Mouse (Mus musculus): ENCODE data around the gene Stx8.

Stx8 gene

GRCm38 (mm10) chr11:68089426-68089825, 123.4 kb downstream of the Stx8 start:
- no peak for DNase-seq (ENCODE audit: low spot score)

- no peak for DNase-seq (ENCODE audit: low spot score)
Observed at GRCm38 (mm10) chr11:68089885-68090592, 124.0 kb downstream of the Stx8 start.

DNA sequence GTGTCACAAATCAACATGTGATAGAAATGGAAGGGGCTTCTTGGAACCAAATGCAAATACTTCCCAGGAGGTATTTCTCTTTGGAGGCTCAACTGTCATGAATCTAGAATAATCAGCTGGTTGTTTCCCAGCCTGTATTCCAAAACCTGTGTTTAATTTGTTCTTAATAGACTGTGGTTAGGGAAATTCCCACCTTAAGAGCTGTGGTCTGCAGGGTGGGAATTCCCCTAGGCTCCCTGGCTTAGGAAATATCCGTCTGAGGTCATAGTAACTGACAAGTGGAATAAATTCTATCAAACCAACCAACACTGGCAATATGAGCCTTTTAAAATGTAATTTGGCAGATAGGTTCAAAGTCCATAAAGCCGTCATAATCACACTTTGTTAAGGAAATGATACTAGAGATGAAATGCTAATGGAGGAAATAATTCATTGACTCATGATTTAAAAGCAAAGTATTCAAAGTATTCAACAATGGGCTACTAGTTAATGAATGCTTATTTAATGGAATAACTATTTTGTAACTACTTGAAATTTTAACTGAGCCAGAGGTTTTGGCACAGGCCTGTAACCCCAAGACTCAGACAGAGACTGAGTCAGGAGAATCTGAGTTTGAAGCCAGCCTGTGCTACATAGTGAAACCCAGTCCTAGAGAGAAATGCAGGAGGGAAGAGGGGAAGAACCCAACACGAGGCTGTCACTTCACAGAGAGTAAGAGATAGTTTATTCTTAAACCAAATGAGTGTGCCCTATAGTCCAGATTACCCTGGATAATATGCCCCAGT, 126.2 kb downstream of the Stx8 start:
- no peak for DNase-seq (ENCODE audit: low spot score)

- DNase-seq (ENCODE audit: low spot score): no peak
Observed at GRCm38 (mm10) chr11:68101598-68101997, 135.6 kb downstream of the Stx8 start.

GRCm38 (mm10) chr11:68103480-68103879, 137.5 kb downstream of the Stx8 start:
- DNase-seq (ENCODE audit: low spot score): no peak

GRCm38 (mm10) chr11:68106053-68106452, 140.1 kb downstream of the Stx8 start:
- no peak for DNase-seq (ENCODE audit: low spot score)

DNA sequence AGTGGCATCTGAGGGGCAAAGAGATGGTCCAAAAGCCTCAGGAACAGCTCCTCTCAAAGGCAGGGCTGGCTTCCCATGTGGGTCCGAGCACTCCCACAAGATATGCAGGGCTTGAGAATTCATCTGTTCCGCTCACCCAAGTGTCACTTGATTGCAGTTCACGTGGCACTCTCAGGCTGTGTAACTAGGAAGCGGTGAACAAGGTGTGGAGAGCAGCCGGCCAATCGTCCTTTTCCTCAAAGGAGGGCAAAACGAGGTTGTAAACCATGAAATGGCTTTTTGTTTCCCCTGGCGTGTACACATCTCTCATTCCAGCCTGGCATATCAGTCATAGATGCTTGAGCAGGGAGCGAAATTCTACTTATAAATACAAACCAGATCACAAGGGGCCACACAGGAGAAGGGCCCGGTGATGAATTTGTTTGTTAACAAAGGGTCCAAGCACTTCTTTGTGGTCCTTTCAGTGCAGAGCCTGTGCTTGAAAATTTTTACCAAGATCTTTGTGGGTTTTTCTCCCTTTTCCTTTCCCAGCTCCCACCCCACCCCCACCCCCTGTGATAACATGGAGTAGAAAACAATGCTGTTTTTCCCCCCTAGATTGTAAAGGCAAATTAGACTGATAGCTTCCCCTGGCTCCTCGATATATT, 147.6 kb downstream of the Stx8 start:
- DNase-seq (ENCODE audit: low spot score): no peak

DNA sequence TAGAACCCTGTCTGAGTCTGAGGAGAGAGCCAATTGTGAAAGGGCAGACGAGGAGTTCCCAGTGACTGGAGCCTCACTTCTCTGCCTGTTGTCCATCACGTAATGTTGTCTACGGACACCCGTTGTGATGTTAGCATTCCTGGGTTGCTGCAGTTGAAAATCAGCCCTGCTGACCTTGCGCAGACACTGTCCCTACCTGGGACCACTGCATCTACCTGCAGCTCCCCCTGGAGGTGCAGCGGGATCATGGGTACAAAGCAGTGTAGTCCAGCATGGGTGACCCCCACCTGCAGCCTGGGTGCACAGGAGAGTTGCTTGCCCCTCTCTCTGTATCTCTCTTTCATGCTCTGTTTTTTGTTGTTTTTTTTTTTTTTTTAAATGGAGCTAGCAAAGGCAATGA, 148.2 kb downstream of the Stx8 start:
- DNase-seq (ENCODE audit: low spot score): no peak

DNA sequence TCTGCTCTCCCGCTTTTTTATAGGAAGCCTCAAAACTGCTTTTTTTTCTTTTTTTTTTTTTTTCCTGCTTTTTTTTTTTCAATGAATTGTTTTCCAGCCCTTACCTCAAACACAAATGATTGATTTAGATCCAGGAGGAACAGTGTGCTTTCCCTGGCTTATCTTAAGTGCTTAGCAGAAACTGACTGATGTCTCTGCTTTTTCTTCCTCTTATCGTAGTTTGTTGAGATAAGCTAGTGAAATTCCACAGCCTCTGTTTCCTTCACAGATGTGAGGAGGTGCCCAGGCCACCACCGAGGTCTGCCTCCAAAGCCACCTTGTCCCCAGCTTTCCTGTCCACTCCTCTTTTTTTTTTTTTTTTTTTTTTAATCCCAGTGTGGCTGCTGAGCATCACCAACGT, 150.2 kb downstream of the Stx8 start:
- no peak for DNase-seq (ENCODE audit: low spot score)

GRCm38 (mm10) chr11:68117878-68118660, 152.1 kb downstream of the Stx8 start:
- DNase-seq (ENCODE audit: low spot score): no peak

- no peak for DNase-seq (ENCODE audit: low spot score)
Observed at GRCm38 (mm10) chr11:68118679-68119078, 152.7 kb downstream of the Stx8 start.

DNA sequence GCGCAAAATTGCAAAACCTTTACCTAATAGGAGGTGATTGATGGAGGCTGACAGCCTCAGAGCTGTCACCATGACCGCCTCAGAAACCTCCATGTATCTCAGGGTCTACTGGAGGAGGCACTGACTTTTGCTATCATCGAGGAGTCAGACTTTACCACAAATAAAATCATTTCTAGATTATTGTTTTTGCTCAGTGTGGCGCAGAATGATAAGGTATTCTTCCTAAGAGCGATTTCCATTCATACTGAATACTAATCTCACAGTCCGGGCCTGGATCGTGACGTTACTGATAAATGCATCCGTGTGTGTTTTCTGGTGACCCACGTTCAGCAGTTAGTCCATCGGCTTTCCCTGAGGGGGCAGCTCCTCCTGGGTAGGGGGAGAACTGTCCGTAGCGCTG, 153.1 kb downstream of the Stx8 start:
- DNase-seq (ENCODE audit: low spot score): no peak

- DNase-seq (ENCODE audit: low spot score): no peak
Observed at GRCm38 (mm10) chr11:68121260-68121659, 155.3 kb downstream of the Stx8 start.

- no peak for DNase-seq (ENCODE audit: low spot score)
Observed at GRCm38 (mm10) chr11:68121660-68122059, 155.7 kb downstream of the Stx8 start.

DNA sequence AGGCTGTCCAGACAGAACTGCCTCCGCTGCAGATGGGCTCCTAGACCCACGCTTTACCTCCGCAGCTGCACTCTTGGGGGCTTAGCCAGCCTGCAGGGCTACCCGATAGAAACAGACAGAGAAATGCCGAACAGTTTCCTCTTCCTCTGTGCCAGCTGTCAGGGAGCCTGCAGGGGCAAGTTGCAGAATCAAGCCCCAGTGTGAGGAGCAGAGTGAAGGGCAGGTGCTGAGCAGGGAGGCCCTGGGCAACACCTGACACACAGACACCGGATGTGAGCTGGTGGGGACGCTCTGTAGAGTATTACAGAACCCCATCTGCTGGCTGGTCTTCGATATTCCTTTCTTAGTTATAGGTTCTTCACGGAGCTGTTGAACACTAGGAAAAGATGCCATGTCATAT, 160.1 kb downstream of the Stx8 start:
- no peak for DNase-seq (ENCODE audit: low spot score)

DNA sequence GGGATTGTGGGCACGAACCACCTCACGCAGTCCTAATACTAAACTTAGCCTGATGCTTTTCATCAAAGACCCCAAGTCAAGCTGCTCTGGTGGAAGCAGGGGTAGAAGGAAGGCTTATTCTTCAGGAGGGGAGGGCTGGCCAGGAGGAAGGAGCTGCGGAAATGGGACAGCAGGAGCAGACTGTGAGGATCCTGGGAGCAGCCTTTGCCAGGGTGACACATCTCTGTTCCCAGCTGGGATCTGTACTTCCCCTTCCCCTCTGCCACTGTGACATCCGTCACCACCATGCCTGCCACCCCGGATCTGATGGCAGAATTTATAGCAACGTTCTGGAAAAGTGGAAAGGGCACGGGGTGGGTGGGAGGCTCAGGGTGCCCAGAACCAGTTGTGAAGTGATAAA, 168.5 kb downstream of the Stx8 start:
- no peak for DNase-seq (ENCODE audit: low spot score)

GRCm38 (mm10) chr11:68135350-68135749, 169.4 kb downstream of the Stx8 start:
- DNase-seq (ENCODE audit: low spot score): no peak

GRCm38 (mm10) chr11:68136687-68137086, 170.7 kb downstream of the Stx8 start:
- DNase-seq (ENCODE audit: low spot score): no peak

- no peak for DNase-seq (ENCODE audit: low spot score)
Observed at GRCm38 (mm10) chr11:68142296-68142695, 176.3 kb downstream of the Stx8 start.

DNA sequence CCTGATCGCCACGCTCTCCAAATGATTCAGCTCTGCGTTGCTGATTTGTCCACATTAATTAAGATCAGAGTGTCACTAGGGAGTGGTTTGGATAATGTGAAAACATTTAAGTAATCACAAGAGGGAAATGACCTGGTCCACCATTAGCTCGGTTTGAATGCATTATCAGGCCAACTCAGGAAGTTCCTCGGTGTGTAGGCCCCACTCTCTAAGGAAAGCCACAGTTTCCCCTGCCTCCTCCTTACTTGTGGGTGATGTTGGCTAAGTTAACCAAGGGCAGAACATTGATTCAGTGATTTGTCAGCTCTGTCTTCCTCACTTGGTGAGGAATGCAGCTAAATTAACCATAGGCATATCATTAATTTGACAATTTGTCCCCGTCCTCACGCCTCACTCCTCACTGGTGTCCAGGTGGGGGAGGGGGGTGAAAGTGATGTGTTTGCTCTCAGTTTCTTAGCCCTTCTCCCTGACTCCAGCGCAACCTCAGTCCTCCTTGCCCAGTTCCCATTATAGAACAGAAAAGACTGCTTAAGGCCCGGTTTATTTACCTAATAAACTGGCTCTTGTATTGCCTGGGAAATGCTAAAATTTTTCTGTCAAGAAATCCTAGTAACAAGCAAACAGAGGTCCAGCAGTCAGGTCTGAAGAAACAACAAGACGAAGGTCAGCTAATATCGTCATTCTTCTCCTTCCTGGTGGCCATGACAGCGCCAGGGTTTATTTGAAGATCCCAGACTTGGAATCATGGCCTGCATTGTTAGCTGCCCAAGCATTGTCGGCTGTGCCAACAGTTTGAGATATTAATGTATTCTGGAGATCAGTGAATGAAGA, 178.5 kb downstream of the Stx8 start:
- no peak for DNase-seq (ENCODE audit: low spot score)

DNA sequence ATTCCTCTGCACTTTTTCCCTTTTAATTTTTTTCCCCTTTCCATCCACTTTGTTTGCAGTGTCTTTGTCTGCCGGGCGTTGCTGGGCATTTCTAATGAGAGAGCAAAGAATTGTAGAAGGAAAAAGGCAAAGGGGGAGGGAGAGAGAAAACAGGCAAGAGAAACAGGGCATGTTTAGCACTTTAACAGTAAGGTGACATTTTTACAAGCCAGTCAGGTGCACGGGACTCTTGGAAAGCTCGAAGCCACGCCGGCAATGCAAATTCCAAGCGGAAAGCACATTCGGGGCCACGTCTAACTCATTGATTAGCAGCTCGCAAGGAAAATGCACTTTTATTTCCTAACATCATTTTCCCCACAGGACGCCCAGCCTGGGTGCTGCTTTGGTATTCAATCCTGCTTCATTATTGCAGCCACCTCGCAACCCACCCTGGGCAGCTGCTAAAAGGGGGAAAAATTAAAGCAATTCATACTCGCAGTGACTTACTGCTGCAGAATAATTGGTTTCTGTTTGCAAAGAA, 179.1 kb downstream of the Stx8 start:
- no peak for DNase-seq (ENCODE audit: low spot score)
